Mouse (Mus musculus) embryonic stem cell, embryonic (primary cell): ENCODE data around the gene Vars.

Source experiments
- CTCF ChIA-PET, 4 experiments: fragments of 300-600 bp in 2 of 4; fragments of 350-600 bp in 2 of 4; sonication (Branson Sonifier 250); formaldehyde crosslinking; loops; one replicate each; lab custom pipeline; 2022; ENCODE audit warnings: inconsistent platforms in 2 of 4; lab: Charles Lee
- POLR2A ChIA-PET, 4 experiments: fragments of 300-600 bp in 2 of 4; fragments of 350-600 bp in 2 of 4; sonication (Branson Sonifier 250); formaldehyde crosslinking; loops; one replicate each; lab custom pipeline; 2022; ENCODE audit warnings: antibody characterized with exemption in 4 of 4, inconsistent platforms in 1 of 4; lab: Charles Lee

Vars gene

GRCm38 (mm10) chr17:35005902-35006301 lies 5.1 kb downstream of the Vars start:
- CTCF ChIA-PET, result interaction anchor here in 2 of 4 experiments (0.6 to 0.7 kb wide), 4 partner anchors 45 to 249 kb away, joined by 3 to 16 read pairs (median 6); partner anchors contain the start of gene Ly6g5c (in 1 of the 2)
- POLR2A ChIA-PET, result interaction anchor here in 3 of 4 experiments (0.6 to 1.4 kb wide), 6 partner anchors 9 to 240 kb away, joined by 3 to 12 read pairs (median 4); no protein-coding TSS in a partner anchor

- ChIA-PET POLR2A (interaction anchor here in 3 of 4 experiments (0.6 to 2.5 kb wide), 5 partner anchors 8 to 1068 kb away, joined by 3 to 10 read pairs (median 3); no protein-coding TSS in a partner anchor), CTCF (interaction anchor here in 1 of 4 experiments (1.0 kb wide), 1 partner anchor 159 kb away, joined by 3 read pairs; no protein-coding TSS in a partner anchor)
These were observed 6.7 kb downstream of the Vars start for GRCm38 (mm10) chr17:35007387-35007991.

- ChIA-PET POLR2A (interaction anchor here in 2 of 4 experiments (0.7 to 1.4 kb wide), 4 partner anchors 13 to 78 kb away, joined by 3 to 4 read pairs (median 3); no protein-coding TSS in a partner anchor), CTCF (interaction anchor here in 1 of 4 experiments (1.1 kb wide), 1 partner anchor 12 kb away, joined by 5 read pairs; no protein-coding TSS in a partner anchor)
These were observed 8.8 kb downstream of the Vars start for GRCm38 (mm10) chr17:35009586-35009985.

- CTCF ChIA-PET, result interaction anchor here in 1 of 4 experiments (1.3 kb wide), 1 partner anchor 9 kb away, joined by 3 read pairs; no protein-coding TSS in a partner anchor
- POLR2A ChIA-PET, result interaction anchor here in 3 of 4 experiments (0.5 to 1.5 kb wide), 11 partner anchors 10 to 151 kb away, joined by 3 to 9 read pairs (median 3); partner anchors contain the start of genes Csnk2b (in 1 of the 3), Ddah2 (in 1 of the 3), Gpank1 (in 1 of the 3) and Msh5 (in 1 of the 3)
These were observed 10.7 kb downstream of the Vars start for GRCm38 (mm10) chr17:35011440-35011839.

GRCm38 (mm10) chr17:35012430-35012829 lies 11.6 kb downstream of the Vars start:
- ChIA-PET CTCF (interaction anchor here in 1 of 4 experiments (0.8 to 1.3 kb wide), 2 partner anchors 8 to 10 kb away, joined by 3 read pairs; no protein-coding TSS in a partner anchor), POLR2A (interaction anchor here in 3 of 4 experiments (0.5 to 1.5 kb wide), 8 partner anchors 10 to 150 kb away, joined by 3 to 6 read pairs (median 3); partner anchors contain the start of genes Msh5 (in 1 of the 3) and Sapcd1 (in 1 of the 3))

GRCm38 (mm10) chr17:35013221-35013620 lies 12.4 kb downstream of the Vars start:
- CTCF ChIA-PET, result interaction anchor here in 1 of 4 experiments (0.8 kb wide), 1 partner anchor 9 kb away, joined by 3 read pairs; no protein-coding TSS in a partner anchor
- POLR2A ChIA-PET, result interaction anchor here in 2 of 4 experiments (1.0 to 1.5 kb wide), 4 partner anchors 9 to 133 kb away, joined by 3 to 5 read pairs (median 3); partner anchors contain the start of gene Sapcd1 (in 1 of the 2)

GRCm38 (mm10) chr17:35015296-35015695 lies 14.5 kb downstream of the Vars start:
- POLR2A ChIA-PET, result interaction anchor here (0.6 to 1.7 kb wide), 11 partner anchors 10 to 131 kb away, joined by 3 to 11 read pairs (median 4); partner anchors contain the start of genes Ddah2 (in 1 of the 4), Ly6g6e (in 1 of the 4) and Msh5 (in 1 of the 4)
- CTCF ChIA-PET, result interaction anchor here in 3 of 4 experiments (0.6 to 0.9 kb wide), 4 partner anchors 74 to 818 kb away, joined by 3 to 8 read pairs (median 4); partner anchors contain the start of gene Abhd16a (in 1 of the 3)

GRCm38 (mm10) chr17:35016376-35016775 lies 15.6 kb downstream of the Vars start, which contains the start of gene Vwa7:
TSS of gene Vwa7 (plus strand) at chr17:35016579.
- CTCF ChIA-PET, result interaction anchor here in 1 of 4 experiments (1.1 kb wide), 1 partner anchor 14 kb away, joined by 3 read pairs; no protein-coding TSS in a partner anchor

GRCm38 (mm10) chr17:35016791-35017705 lies 16.3 kb downstream of the Vars start:
- ChIA-PET POLR2A (interaction anchor here in 2 of 4 experiments (0.6 to 2.6 kb wide), 9 partner anchors 9 to 130 kb away, joined by 3 to 6 read pairs (median 3); partner anchors contain the start of genes Ddah2 (in 1 of the 2), Ly6g6e (in 1 of the 2) and Sapcd1 (in 1 of the 2)), CTCF (interaction anchor here in 1 of 4 experiments (0.5 to 1.1 kb wide), 2 partner anchors 8 to 15 kb away, joined by 3 read pairs; no protein-coding TSS in a partner anchor)

More at GRCm38 (mm10) chr17:35016376-35016775, 15.6 kb downstream of the Vars start, which contains the start of gene Vwa7:
- POLR2A ChIA-PET, result interaction anchor here in 2 of 4 experiments (0.7 to 2.6 kb wide), 6 partner anchors 16 to 130 kb away, joined by 3 to 6 read pairs (median 3); partner anchors contain the start of gene Ly6g6e (in 2 of the 2)

- ChIA-PET POLR2A (interaction anchor here in 2 of 4 experiments (0.7 to 2.6 kb wide), 11 partner anchors 9 to 130 kb away, joined by 3 to 6 read pairs (median 4); partner anchors contain the start of genes Ddah2 (in 1 of the 2), Ly6g6e (in 1 of the 2) and Sapcd1 (in 1 of the 2)), CTCF (interaction anchor here in 1 of 4 experiments (0.8 kb wide), 1 partner anchor 12 kb away, joined by 3 read pairs; no protein-coding TSS in a partner anchor)
These were observed 16.9 kb downstream of the Vars start for GRCm38 (mm10) chr17:35017706-35018030.

- CTCF ChIA-PET, result interaction anchor here in 1 of 4 experiments (0.7 to 0.8 kb wide), 2 partner anchors 12 to 66 kb away, joined by 3 read pairs; no protein-coding TSS in a partner anchor
These were observed 17.4 kb downstream of the Vars start for GRCm38 (mm10) chr17:35018171-35018570.

GRCm38 (mm10) chr17:35019894-35020293 lies 19.1 kb downstream of the Vars start:
- POLR2A ChIA-PET, result interaction anchor here in 3 of 4 experiments (1.2 to 2.8 kb wide), 5 partner anchors 8 to 127 kb away, joined by 4 to 13 read pairs (median 7); partner anchors contain the start of genes Ddah2 (in 1 of the 3), Msh5 (in 1 of the 3), Sapcd1 (in 1 of the 3) and Vars (in 1 of the 3)
- CTCF ChIA-PET, result interaction anchor here in 2 of 4 experiments (0.5 to 2.5 kb wide), 4 partner anchors 10 to 93 kb away, joined by 3 to 27 read pairs (median 6); partner anchors contain the start of gene Abhd16a (in 1 of the 2)

More at GRCm38 (mm10) chr17:35018171-35018570, 17.4 kb downstream of the Vars start:
- POLR2A ChIA-PET, result interaction anchor here in 3 of 4 experiments (0.6 to 2.6 kb wide), 14 partner anchors 10 to 226 kb away, joined by 3 to 6 read pairs (median 3); partner anchors contain the start of genes Ddah2 (in 1 of the 3), Ly6g6e (in 1 of the 3) and Sapcd1 (in 1 of the 3)

GRCm38 (mm10) chr17:35020551-35020950 lies 19.8 kb downstream of the Vars start:
- ChIA-PET POLR2A (interaction anchor here in 3 of 4 experiments (0.9 to 2.8 kb wide), 25 partner anchors 10 to 222 kb away, joined by 3 to 15 read pairs (median 4); partner anchors contain the start of genes Ddah2 (in 2 of the 3), Ddx39b (in 2 of the 3), Gpank1 (in 2 of the 3) and Csnk2b (in 1 of the 3)), CTCF (interaction anchor here (0.5 to 2.7 kb wide), 38 partner anchors 9 to 449 kb away, joined by 3 to 27 read pairs (median 5); partner anchors contain the start of genes Abhd16a (in 2 of the 4), Csnk2b (in 2 of the 4), Gpank1 (in 2 of the 4) and Msh5 (in 2 of the 4))

GRCm38 (mm10) chr17:35021163-35021808 lies 20.5 kb downstream of the Vars start:
- ChIA-PET CTCF (interaction anchor here (0.5 to 2.7 kb wide), 68 partner anchors 8 to 450 kb away, joined by 3 to 27 read pairs (median 4); partner anchors contain the start of genes Csnk2b (in 3 of the 4), Gpank1 (in 3 of the 4), Msh5 (in 3 of the 4) and Abhd16a (in 2 of the 4)), POLR2A (interaction anchor here (0.6 to 2.8 kb wide), 41 partner anchors 9 to 221 kb away, joined by 3 to 15 read pairs (median 4); partner anchors contain the start of genes Gpank1 (in 3 of the 4), Msh5 (in 3 of the 4), Csnk2b (in 2 of the 4) and D17H6S53E (in 2 of the 4))
